Comparison of ENCODE assay signal across 8 mouse cellular contexts in genomic region chr5:150840596-150840995, GRCm38 (mm10).
DNase-seq lines count a peak whose midpoint lies in the region; ATAC-seq lines count a peak whose summit lies in the region.

No protein-coding gene starts in this region.

- H3K4me3 ChIP-seq in forebrain, embryonic 10.5 days = no peak overlapping the region
- no peak overlapping the region for H3K4me3 ChIP-seq in forebrain, embryonic 15.5 days
- no peak overlapping the region for H3K4me3 ChIP-seq in heart, embryonic 15.5 days
- no peak overlapping the region for H3K4me3 ChIP-seq in stomach, embryonic 15.5 days (replicated peaks)

- H3K9ac ChIP-seq in forebrain, embryonic 15.5 days (replicated peaks) = no peak overlapping the region
- no peak overlapping the region for H3K9ac ChIP-seq in heart, embryonic 15.5 days
- no peak overlapping the region for H3K9ac ChIP-seq in stomach, embryonic 15.5 days

- H3K27ac ChIP-seq in forebrain, embryonic 10.5 days = peak overlapping the region; percentile 40
- no peak overlapping the region for H3K27ac ChIP-seq in forebrain, embryonic 15.5 days (replicated peaks)
- peak overlapping the region; percentile 49 for H3K27ac ChIP-seq in heart, embryonic 15.5 days
- H3K27ac ChIP-seq in stomach, embryonic 15.5 days = peak overlapping the region; percentile 75

- no peaks in the 10 kb centered on the region for H3K27me3 ChIP-seq in forebrain, embryonic 10.5 days (ENCODE audit: poor library complexity, severe bottlenecking)
- H3K27me3 ChIP-seq in forebrain, embryonic 15.5 days = no peaks in the 10 kb centered on the region
- H3K27me3 ChIP-seq in heart, embryonic 15.5 days = no peaks in the 10 kb centered on the region
- H3K27me3 ChIP-seq in stomach, embryonic 15.5 days (replicated peaks) = no peaks in the 10 kb centered on the region

- ATAC-seq in forebrain, embryonic 15.5 days (replicated peaks) = no peak
- no peak for ATAC-seq in heart, embryonic 15.5 days (replicated peaks; ENCODE audit: insufficient number of reproducible peaks, insufficient read depth, low FRiP score, low read depth)
- peak; percentile 17; the same call in 1 of the 2 replicates for ATAC-seq in stomach, embryonic 15.5 days (ENCODE audit: insufficient read depth, low FRiP score, low read depth)

- DNase-seq in forebrain, embryonic 10.5 days (ENCODE audit: extremely low spot score, low spot score) = no peak
- DNase-seq in ZHBTc4 (ENCODE audit: low read depth, low spot score) = peak; percentile 62
- DNase-seq in liver = peak; percentile 15
- no peak for DNase-seq in gastrocnemius, adult 8-10 months (ENCODE audit: low spot score in 2 of 2)
- DNase-seq in cerebellum, adult 9-11 months = no peak

- 69% methylated on average over 11 of the region's 11 CpGs for WGBS in forebrain, embryonic 10.5 days
- WGBS in forebrain, embryonic 15.5 days = 74% methylated on average over 11 of the region's 11 CpGs
- WGBS in heart, embryonic 15.5 days = 36% methylated on average over 11 of the region's 11 CpGs
- 25% methylated on average over 11 of the region's 11 CpGs for WGBS in stomach, embryonic 15.5 days

- no peaks in the 10 kb centered on the region for H3K36me3 ChIP-seq in forebrain, embryonic 10.5 days (replicated peaks)
- H3K36me3 ChIP-seq in forebrain, embryonic 15.5 days = no peaks in the 10 kb centered on the region
- H3K36me3 ChIP-seq in heart, embryonic 15.5 days = no peaks in the 10 kb centered on the region
- no peaks in the 10 kb centered on the region for H3K36me3 ChIP-seq in stomach, embryonic 15.5 days

- peaks cover 17% of the 10 kb centered on the region for H3K4me1 ChIP-seq in forebrain, embryonic 10.5 days
- no peaks in the 10 kb centered on the region for H3K4me1 ChIP-seq in forebrain, embryonic 15.5 days
- H3K4me1 ChIP-seq in heart, embryonic 15.5 days (replicated peaks) = peaks cover 18% of the 10 kb centered on the region
- H3K4me1 ChIP-seq in stomach, embryonic 15.5 days = peaks cover 13% of the 10 kb centered on the region; the same call in 1 of the 2 replicates

- H3K9me3 ChIP-seq in forebrain, embryonic 10.5 days = peaks cover 11% of the 10 kb centered on the region
- H3K9me3 ChIP-seq in forebrain, embryonic 15.5 days = no peaks in the 10 kb centered on the region
- no peaks in the 10 kb centered on the region for H3K9me3 ChIP-seq in heart, embryonic 15.5 days (replicated peaks)
- H3K9me3 ChIP-seq in stomach, embryonic 15.5 days = no peaks in the 10 kb centered on the region

- no peak overlapping the region for H3K4me2 ChIP-seq in forebrain, embryonic 15.5 days (replicated peaks)
- peak overlapping the region; percentile 36 for H3K4me2 ChIP-seq in heart, embryonic 15.5 days
- H3K4me2 ChIP-seq in stomach, embryonic 15.5 days = 0 out of 2 replicates have a peak overlapping the region, but pooled peaks have one; percentile 16

Comparison
In these comparisons a context has a peak if more than half of its experiments do, and no peak if none do; other contexts are left out.
1. DNase-seq: peak in ZHBTc4 (single experiment) and liver (single experiment); none in forebrain, embryonic 10.5 days (single experiment), gastrocnemius, adult 8-10 months (0 of 2) and cerebellum, adult 9-11 months (single experiment).